ENCODE assay signal across 8 mouse cellular contexts in the genomic region with DNA sequence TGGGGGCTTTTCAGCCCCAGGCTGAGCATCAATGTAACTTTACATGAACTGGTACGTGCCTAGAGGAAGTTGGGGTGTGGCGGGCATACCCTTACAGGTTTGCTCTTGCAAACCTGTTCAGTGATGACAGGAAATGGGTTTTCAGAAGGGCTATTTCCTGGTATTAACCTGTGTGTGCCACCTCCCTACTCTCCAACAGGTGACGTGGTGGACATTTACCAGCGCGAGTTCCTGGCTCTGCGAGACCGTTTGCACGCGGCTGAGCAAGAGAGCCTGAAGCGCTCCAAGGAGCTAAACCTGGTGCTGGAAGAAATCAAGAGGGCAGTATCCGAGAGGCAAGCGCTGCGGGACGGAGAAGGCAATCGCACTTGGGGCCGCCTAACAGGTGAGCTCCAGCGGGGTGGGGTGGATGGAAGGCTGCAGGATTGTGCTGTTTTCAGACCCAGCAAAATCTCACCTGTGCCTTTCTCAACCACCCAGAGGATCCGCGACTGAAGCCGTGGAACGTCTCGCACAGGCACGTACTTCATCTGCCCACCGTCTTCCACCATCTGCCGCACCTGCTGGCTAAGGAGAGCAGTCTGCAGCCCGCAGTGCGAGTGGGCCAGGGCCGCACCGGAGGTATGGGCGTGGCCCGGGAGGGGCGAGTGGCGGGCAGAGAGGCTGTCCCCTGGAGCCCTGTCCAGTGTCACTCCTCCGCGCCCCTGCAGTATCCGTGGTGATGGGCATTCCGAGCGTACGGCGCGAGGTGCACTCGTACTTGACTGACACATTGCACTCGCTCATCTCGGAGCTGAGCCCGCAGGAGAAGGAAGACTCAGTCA. TPM values are rescaled to one million over a fixed set of nuclear protein-coding genes. Genes with fewer than 3 reads are reported as not detected.
A peak's percentile ranks its signal among the peaks of the same experiment; 100 is the strongest.
DNase-seq lines count a peak whose midpoint lies in the region; ATAC-seq and TF ChIP-seq lines count a peak whose summit lies in the region.

No protein-coding gene starts in this region.

- H3K9ac ChIP-seq in liver, embryonic 11.5 days (ENCODE audit: low read depth, low read length): no peak overlapping the region

- H3K36me3 ChIP-seq in erythroblast, embryonic 14.5 days (ENCODE audit: control insufficient read depth): peaks cover 87% of the 10 kb centered on the region
- H3K36me3 ChIP-seq in liver, embryonic 11.5 days (ENCODE audit: control insufficient read depth, insufficient read depth, low read length): peaks cover 27% of the 10 kb centered on the region

- no peak for ATAC-seq in erythroblast, adult 5-6 weeks (replicated peaks; ENCODE audit: low FRiP score, poor library complexity, severe bottlenecking)
- ATAC-seq in liver, embryonic 11.5 days (replicated peaks; ENCODE audit: low FRiP score): no peak

- peak; percentile 25 for DNase-seq in urinary bladder, postnatal 14 days (ENCODE audit: low spot score)
- no peak for DNase-seq in urinary bladder, postnatal 10 days (ENCODE audit: low spot score)
- DNase-seq in liver, embryonic 11.5 days (ENCODE audit: low spot score): no peak
- no peak for DNase-seq in B cell, adult 2 months
- DNase-seq in gastrocnemius, adult 2 months: no peak
- no peak for DNase-seq in left cerebral cortex, adult 11 months (ENCODE audit: low spot score)

- H3K9me3 ChIP-seq in erythroblast, embryonic 14.5 days (ENCODE audit: control insufficient read depth, low read length): no peaks in the 10 kb centered on the region; the same call in 1 of the 2 replicates
- H3K9me3 ChIP-seq in liver, embryonic 11.5 days (ENCODE audit: control insufficient read depth, low read length): no peaks in the 10 kb centered on the region

- peaks cover 58% of the 10 kb centered on the region for H3K4me1 ChIP-seq in erythroblast, embryonic 14.5 days (ENCODE audit: control insufficient read depth)
- H3K4me1 ChIP-seq in liver, embryonic 11.5 days (replicated peaks; ENCODE audit: control insufficient read depth, insufficient read depth, low read length): peaks cover 30% of the 10 kb centered on the region

- intact Hi-C loops in gastrocnemius, adult 2 months (cut with DNase I): loop anchor here (1.0 kb wide), 1 partner anchor 69 kb away; no protein-coding TSS in a partner anchor

- H3K27me3 ChIP-seq in erythroblast, embryonic 14.5 days (ENCODE audit: control insufficient read depth): no peaks in the 10 kb centered on the region
- H3K27me3 ChIP-seq in liver, embryonic 11.5 days (replicated peaks; ENCODE audit: control insufficient read depth, insufficient read depth, low read length): no peaks in the 10 kb centered on the region

- 56% methylated on average over 45 of the region's 45 CpGs for WGBS in liver, embryonic 11.5 days

- peak overlapping the region; percentile 0 for H3K4me3 ChIP-seq in erythroblast, embryonic 14.5 days (replicated peaks)
- H3K4me3 ChIP-seq in liver, embryonic 11.5 days (ENCODE audit: low read depth, low read length): 0 out of 2 replicates have a peak overlapping the region, but pooled peaks have one; percentile 8
- no peak overlapping the region for H3K4me3 ChIP-seq in gastrocnemius, adult 2 months

- H3K27ac ChIP-seq in liver, embryonic 11.5 days (ENCODE audit: low read depth, low read length): no peak overlapping the region
- H3K27ac ChIP-seq in gastrocnemius, adult 2 months: no peak overlapping the region

- H3K4me2 ChIP-seq in liver, embryonic 11.5 days: peak overlapping the region; percentile 52

- no peak for TF ChIP-seq CTCF in gastrocnemius, adult 2 months (IDR thresholded peaks at IDR 0.05)

RNA-seq across cellular contexts. Expression of a gene that starts 7.7 kb away (rescaled TPM):
- polyA plus RNA-seq in erythroblast, embryonic 14.5 days (2012): not detected in 2 replicates
- total RNA-seq in erythroblast, adult 5-6 weeks (2015; ENCODE audit: low replicate concordance): not detected in 2 replicates
- total RNA-seq in erythroblast, adult 5-6 weeks (2017; ENCODE audit: low replicate concordance): 2.2 TPM in 1 of 2 replicates, not detected in the other
- 0.82 and 2.6 TPM in 2 replicates for polyA plus RNA-seq in liver, embryonic 11.5 days (2014; fragmentation: Nextera tagmentation; extraction: Ambion mirVana)
- total RNA-seq in gastrocnemius, adult 2 months (2021): 1 to 10 TPM; 2.1 to 3.2 TPM

RNA-seq across cellular contexts. Expression of a gene that starts 20.0 kb away (rescaled TPM):
- 23.6 and 24.7 TPM in 2 replicates for polyA plus RNA-seq in erythroblast, embryonic 14.5 days (2012)
- total RNA-seq in erythroblast, adult 5-6 weeks (2015; ENCODE audit: low replicate concordance): 7.1 and 7.7 TPM in 2 replicates
- 5.1 and 10.0 TPM in 2 replicates for total RNA-seq in erythroblast, adult 5-6 weeks (2017; ENCODE audit: low replicate concordance)
- 22.3 and 25.4 TPM in 2 replicates for polyA plus RNA-seq in liver, embryonic 11.5 days (2014; fragmentation: Nextera tagmentation; extraction: Ambion mirVana)
- total RNA-seq in gastrocnemius, adult 2 months (2021): 10 to 100 TPM; 33.9 to 40.7 TPM

RNA-seq across cellular contexts. Expression of a gene that starts 20.1 kb away (rescaled TPM):
- polyA plus RNA-seq in erythroblast, embryonic 14.5 days (2012): 19.5 and 24.0 TPM in 2 replicates
- 101 and 109 TPM in 2 replicates for total RNA-seq in erythroblast, adult 5-6 weeks (2015; ENCODE audit: low replicate concordance)
- total RNA-seq in erythroblast, adult 5-6 weeks (2017; ENCODE audit: low replicate concordance): 596 and 621 TPM in 2 replicates
- 176 and 177 TPM in 2 replicates for polyA plus RNA-seq in liver, embryonic 11.5 days (2014; fragmentation: Nextera tagmentation; extraction: Ambion mirVana)
- 100 to 1,000 TPM; 376 to 655 TPM for total RNA-seq in gastrocnemius, adult 2 months (2021)

RNA-seq across cellular contexts. Expression of a gene that starts 56.4 kb away (rescaled TPM):
- polyA plus RNA-seq in erythroblast, embryonic 14.5 days (2012): 0.79 and 1.3 TPM in 2 replicates
- 6.7 and 9.8 TPM in 2 replicates for total RNA-seq in erythroblast, adult 5-6 weeks (2015; ENCODE audit: low replicate concordance)
- 2.8 and 4.0 TPM in 2 replicates for total RNA-seq in erythroblast, adult 5-6 weeks (2017; ENCODE audit: low replicate concordance)
- 13.9 and 18.7 TPM in 2 replicates for polyA plus RNA-seq in liver, embryonic 11.5 days (2014; fragmentation: Nextera tagmentation; extraction: Ambion mirVana)
- 1 to 10 TPM; 2.4 to 3.1 TPM for total RNA-seq in gastrocnemius, adult 2 months (2021)
